Mouse (Mus musculus): ENCODE results near the gene Itsn2.

DNA sequence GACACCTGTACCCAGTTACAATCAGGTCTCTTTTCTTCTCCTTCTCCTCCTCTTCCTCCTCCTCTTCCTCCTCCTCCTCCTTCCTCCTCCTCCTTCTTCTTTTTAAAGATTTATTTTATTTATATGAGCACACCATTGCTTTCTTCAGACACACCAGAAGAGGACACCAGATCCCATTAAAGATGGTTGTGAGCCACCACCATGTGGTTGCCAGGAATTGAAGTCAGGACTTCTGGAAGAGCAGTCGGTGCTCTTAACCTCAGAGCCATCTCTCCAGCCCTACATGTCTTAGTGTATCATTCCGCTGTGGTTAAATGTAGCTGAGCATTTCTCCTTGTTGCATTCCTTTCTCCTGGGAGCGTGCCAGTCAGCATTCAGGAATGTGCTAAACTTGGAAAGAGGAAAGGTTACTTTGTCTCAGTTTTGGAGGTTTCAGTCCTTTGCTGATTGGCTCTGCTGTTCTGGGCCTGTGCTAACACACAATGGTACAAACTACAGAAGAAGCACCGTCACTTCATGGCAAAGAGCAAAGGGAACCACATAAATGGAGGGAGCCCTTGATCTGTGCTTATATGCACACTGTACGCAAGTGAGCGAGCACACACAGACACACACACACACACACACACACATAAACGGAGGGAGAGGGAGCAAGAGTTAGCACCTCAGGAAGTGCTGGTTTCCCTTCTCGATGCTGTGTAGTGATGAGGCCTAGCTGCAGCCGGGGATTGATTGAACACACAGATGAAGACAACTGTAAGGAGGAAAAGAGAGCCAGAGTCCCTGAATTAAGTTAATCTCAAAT, 33.8 kb upstream of the Itsn2 start:
- TF ChIP-seq CTCF (IDR thresholded peaks at IDR 0.05; ENCODE audit: low read depth) (0 out of 2 replicates have a peak, but pooled peaks have one; percentile 11), EP300 (optimal IDR thresholded peaks at IDR 0.05) (no peak)

Measured in stomach, postnatal 0 days (tissue).